Mouse (Mus musculus) myocyte (in vitro differentiated cells): ENCODE measurements around the gene 1110025L11Rik. TPM values are rescaled to one million over a fixed set of nuclear protein-coding genes. Genes with fewer than 3 reads are reported as not detected.
"Not testable (repeated sequence)": the region's sequence is repeated elsewhere in the genome, so short reads cannot be mapped to it uniquely, and the experiment has no call there.

ENCODE experiments used
- H3K27me3 ChIP-seq: one replicate; pipeline ENCODE4 v1.6.1; 2011; ENCODE audit not compliant: control insufficient read depth, insufficient read depth, insufficient read length
- H3K36me3 ChIP-seq: one replicate; pipeline ENCODE4 v1.6.1; 2011; ENCODE audit not compliant: control insufficient read depth, insufficient read depth
- H3K4me2 ChIP-seq: one replicate; pipeline ENCODE4 v1.6.1; 2011; ENCODE audit warnings: low read depth, control low read depth
- H3K4me3 ChIP-seq: one replicate; pipeline ENCODE4 v1.5.1; 2011; ENCODE audit warnings: mild to moderate bottlenecking, control low read depth, moderate library complexity
- H3K79me2 ChIP-seq: one replicate; pipeline ENCODE4 v1.6.1; 2011; ENCODE audit not compliant: control insufficient read depth, insufficient read depth
- H3ac ChIP-seq: one replicate; pipeline ENCODE4 v1.6.1; 2011; ENCODE audit not compliant: control insufficient read depth, insufficient read length
- CEBPB ChIP-seq: IDR thresholded peaks from 2 replicates; pipeline ENCODE4 v1.6.1; 2011; ENCODE audit warnings: mild to moderate bottlenecking, moderate library complexity; ENCODE audit not compliant: poor library complexity, insufficient read depth, severe bottlenecking
- E2F4 ChIP-seq: IDR thresholded peaks from one replicate; pipeline ENCODE4 v1.6.1; 2011; ENCODE audit warnings: mild to moderate bottlenecking, control low read depth, moderate library complexity; ENCODE audit not compliant: insufficient read depth
- MAX ChIP-seq: IDR thresholded peaks from one replicate; pipeline ENCODE4 v1.6.1; 2011; ENCODE audit warnings: low read depth, mild to moderate bottlenecking, control low read depth
- MYOD1 ChIP-seq, 3 experiments: IDR thresholded peaks; one replicate each; pipeline ENCODE4 v1.6.1; 2011; ENCODE audit warnings: control low read depth in 2 of 3, low read depth in 2 of 3, mild to moderate bottlenecking in 2 of 3, moderate library complexity in 1 of 3; ENCODE audit not compliant: insufficient read length in 2 of 3, control insufficient read depth in 1 of 3
- MYOG ChIP-seq, 3 experiments: IDR thresholded peaks; one replicate each; pipeline ENCODE4 v1.6.1; 2011; ENCODE audit warnings: control low read depth in 2 of 3, low read depth in 2 of 3, mild to moderate bottlenecking in 2 of 3; ENCODE audit not compliant: insufficient read length in 2 of 3, control insufficient read depth in 1 of 3, insufficient read depth in 1 of 3
- POLR2A ChIP-seq: IDR thresholded peaks from one replicate; pipeline ENCODE4 v1.6.1; 2011; ENCODE audit warnings: low read depth, mild to moderate bottlenecking, control low read depth, moderate library complexity; ENCODE audit not compliant: insufficient read length
- POLR2AphosphoS2 ChIP-seq: IDR thresholded peaks from one replicate; pipeline ENCODE4 v1.6.1; 2011; ENCODE audit warnings: low read depth, control low read depth; ENCODE audit not compliant: insufficient read length
- REST ChIP-seq: IDR thresholded peaks from one replicate; pipeline ENCODE4 v1.6.1; 2011; ENCODE audit warnings: mild to moderate bottlenecking, control low read depth, moderate library complexity; ENCODE audit not compliant: insufficient read depth, insufficient read length
- SRF ChIP-seq: IDR thresholded peaks from one replicate; pipeline ENCODE4 v1.6.1; 2011; ENCODE audit warnings: low read depth; ENCODE audit not compliant: control insufficient read depth, insufficient read length
- TCF12 ChIP-seq: IDR thresholded peaks from one replicate; pipeline ENCODE4 v1.6.1; 2011; ENCODE audit warnings: mild to moderate bottlenecking, control low read depth; ENCODE audit not compliant: poor library complexity, insufficient read depth, severe bottlenecking
- TCF3 ChIP-seq: IDR thresholded peaks from one replicate; pipeline ENCODE4 v1.6.1; 2011; ENCODE audit warnings: low read depth, control low read depth; ENCODE audit not compliant: insufficient read length
- USF1 ChIP-seq: IDR thresholded peaks from one replicate; pipeline ENCODE4 v1.6.1; 2011; ENCODE audit warnings: low read depth, mild to moderate bottlenecking, control low read depth, moderate library complexity
- polyA plus RNA-seq: library from polyadenylated mRNA; unstranded; fragments of >200 nt; fragmentation: generic; extraction: Trizol; gene quantifications from one replicate; pipeline ENCODE4 v1.2.1, GENCODE M21; 2012; ENCODE audit warnings: missing spikeins

1110025L11Rik gene
- not detected for polyA plus RNA-seq

GRCm38 (mm10) chr16:89063902-89064301 lies at the start of gene 1110025L11Rik:
Gene 1110025L11Rik (minus strand): TSS chr16:89064002.
- not testable (repeated sequence) for H3K36me3 ChIP-seq

GRCm38 (mm10) chr16:89071041-89071440 lies 7.2 kb upstream of the 1110025L11Rik start:
- H3K79me2 ChIP-seq, H3K4me3 ChIP-seq, H3ac ChIP-seq, H3K27me3 ChIP-seq, H3K4me2 ChIP-seq, H3K36me3 ChIP-seq: not testable (repeated sequence)

More at GRCm38 (mm10) chr16:89063902-89064301, at the start of gene 1110025L11Rik:
- not testable (repeated sequence) for H3K4me3 ChIP-seq, H3K27me3 ChIP-seq, H3K4me2 ChIP-seq, H3ac ChIP-seq, H3K79me2 ChIP-seq

GRCm38 (mm10) chr16:89047783-89048182 lies 16.0 kb downstream of the 1110025L11Rik start, which contains the start of gene Krtap6-5:
Gene Krtap6-5 (minus strand): TSS chr16:89047883.
- Histone ChIP-seq H3K79me2 (no peaks in the 10 kb centered on the region), H3K4me2 (no peak within 1 kb of the TSS), H3K4me3 (no peak within 1 kb of the TSS), H3K27me3 (no peaks in the 10 kb centered on the region), H3ac (no peak within 1 kb of the TSS), H3K36me3 (no peaks in the 10 kb centered on the region)
- TF ChIP-seq CEBPB (no peak), POLR2A (no peak), TCF12 (no peak), POLR2AphosphoS2 (no peak), USF1 (no peak), MYOG (IDR thresholded peaks at IDR 0.05; ENCODE audit: control insufficient read depth in 1 of 3, insufficient read depth in 1 of 3, insufficient read length in 2 of 3, low read depth in 2 of 3) (no peak), TCF3 (no peak), REST (no peak), E2F4 (no peak), SRF (no peak), MAX (no peak), MYOD1 (IDR thresholded peaks at IDR 0.05; ENCODE audit: control insufficient read depth in 1 of 3, insufficient read length in 2 of 3, low read depth in 2 of 3) (no peak)

GRCm38 (mm10) chr16:89041372-89041771 lies 22.4 kb downstream of the 1110025L11Rik start, which contains the start of gene Gm10228:
Gene Gm10228 (minus strand): TSS chr16:89041472.
- not testable (repeated sequence) for H3K4me2 ChIP-seq, H3K4me3 ChIP-seq, H3ac ChIP-seq, H3K79me2 ChIP-seq, H3K27me3 ChIP-seq, H3K36me3 ChIP-seq

- not testable (repeated sequence) for H3K4me3 ChIP-seq, H3K27me3 ChIP-seq, H3K4me2 ChIP-seq, H3K36me3 ChIP-seq, H3K79me2 ChIP-seq, H3ac ChIP-seq
Measured at GRCm38 (mm10) chr16:89031399-89031798, 32.4 kb downstream of the 1110025L11Rik start, which contains the start of gene Krtap6-1. Gene Krtap6-1 (plus strand): TSS chr16:89031699.

- not testable (repeated sequence) for H3K4me3 ChIP-seq, H3ac ChIP-seq, H3K79me2 ChIP-seq, H3K27me3 ChIP-seq, H3K36me3 ChIP-seq, H3K4me2 ChIP-seq
Measured at GRCm38 (mm10) chr16:89014984-89015383, 48.8 kb downstream of the 1110025L11Rik start, which contains the start of gene Gm10229. Gene Gm10229 (plus strand): TSS chr16:89015284.

GRCm38 (mm10) chr16:89013973-89014372 lies 49.8 kb downstream of the 1110025L11Rik start:
- no peaks in the 10 kb centered on the region for H3K36me3 ChIP-seq
- no peak overlapping the region for H3K4me2 ChIP-seq
- H3K4me3 ChIP-seq: no peak overlapping the region
- no peaks in the 10 kb centered on the region for H3K79me2 ChIP-seq
- TF ChIP-seq E2F4 (no peak), REST (no peak), USF1 (no peak), TCF12 (no peak), TCF3 (no peak), MAX (no peak), POLR2AphosphoS2 (no peak), POLR2A (no peak), MYOD1 (IDR thresholded peaks at IDR 0.05; ENCODE audit: control insufficient read depth in 1 of 3, insufficient read length in 2 of 3, low read depth in 2 of 3) (no peak)
- H3K27me3 ChIP-seq: no peaks in the 10 kb centered on the region
- no peak overlapping the region for H3ac ChIP-seq

Other genes with a start within 250 kb of the 1110025L11Rik start
- gene Krtap15, start 243.8 kb downstream of the 1110025L11Rik start, polyA plus RNA-seq: not detected
- not detected for gene Krtap14, start 237.9 kb downstream of the 1110025L11Rik start, polyA plus RNA-seq
- not detected for gene Krtap19-1, start 194.6 kb downstream of the 1110025L11Rik start, polyA plus RNA-seq
- gene Krtap19-2, start 189.7 kb downstream of the 1110025L11Rik start, polyA plus RNA-seq: not detected
- gene Krtap19-3, start 186.0 kb downstream of the 1110025L11Rik start, polyA plus RNA-seq: not detected
- gene Krtap19-4, start 178.9 kb downstream of the 1110025L11Rik start, polyA plus RNA-seq: not detected
- not detected for gene Krtap19-5, start 167.5 kb downstream of the 1110025L11Rik start, polyA plus RNA-seq
- gene Krtap19-9b, start 131.7 kb downstream of the 1110025L11Rik start, polyA plus RNA-seq: not detected
- not detected for gene Krtap16-3, start 101.1 kb downstream of the 1110025L11Rik start, polyA plus RNA-seq
- not detected for gene Krtap22-2, start 53.2 kb downstream of the 1110025L11Rik start, polyA plus RNA-seq
- not detected for gene Gm10229, start 48.7 kb downstream of the 1110025L11Rik start, polyA plus RNA-seq
- gene Krtap6-1, start 32.3 kb downstream of the 1110025L11Rik start, polyA plus RNA-seq: not detected
- gene Gm10228, start 22.5 kb downstream of the 1110025L11Rik start, polyA plus RNA-seq: not detected
- gene Krtap6-5, start 16.1 kb downstream of the 1110025L11Rik start, polyA plus RNA-seq: not detected
- not detected for gene Krtap6-3, start 20.0 kb upstream of the 1110025L11Rik start, polyA plus RNA-seq
- not detected for gene Gm6358, start 76.8 kb upstream of the 1110025L11Rik start, polyA plus RNA-seq
- gene Gm10061, start 87.1 kb upstream of the 1110025L11Rik start, polyA plus RNA-seq: not detected
- not detected for gene Gm9789, start 94.0 kb upstream of the 1110025L11Rik start, polyA plus RNA-seq
- gene Gm7735, start 105.5 kb upstream of the 1110025L11Rik start, polyA plus RNA-seq: not detected
- not detected for gene 1110057P08Rik, start 110.7 kb upstream of the 1110025L11Rik start, polyA plus RNA-seq
- gene Krtap20-2, start 141.9 kb upstream of the 1110025L11Rik start, polyA plus RNA-seq: not detected